Mouse (Mus musculus): ENCODE measurements around the gene Glyctk. TPM values are rescaled to one million over a fixed set of nuclear protein-coding genes. Genes with fewer than 3 reads are reported as not detected.

Glyctk gene
- polyA plus RNA-seq, 1 experiment from 2014 or later, result 8.6 TPM

- peaks cover 15% of the 10 kb centered on the region for H3K36me3 ChIP-seq (ENCODE audit: control insufficient read depth, insufficient read depth, low read length)
Observed at GRCm38 (mm10) chr9:106179964-106180363, 22.0 kb upstream of the Glyctk start.

GRCm38 (mm10) chr9:106179454-106179853 lies 21.5 kb upstream of the Glyctk start:
- Histone ChIP-seq H3K9ac (ENCODE audit: low read depth, low read length) (no peak overlapping the region), H3K4me2 (ENCODE audit: low read depth, low read length) (no peak overlapping the region), H3K9me3 (ENCODE audit: control insufficient read depth, low read length) (no peaks in the 10 kb centered on the region), H3K4me1 (ENCODE audit: control insufficient read depth, insufficient read depth, low read length) (peaks cover 19% of the 10 kb centered on the region), H3K27me3 (replicated peaks; ENCODE audit: control insufficient read depth, insufficient read depth, low read length) (no peaks in the 10 kb centered on the region), H3K4me3 (ENCODE audit: low read length) (no peak overlapping the region), H3K36me3 (ENCODE audit: control insufficient read depth, insufficient read depth, low read length) (peaks cover 10% of the 10 kb centered on the region), H3K27ac (ENCODE audit: low read length) (no peak overlapping the region)
- WGBS, result 84% methylated on average over 2 of the region's 2 CpGs
- ATAC-seq, result no peak

More at GRCm38 (mm10) chr9:106179964-106180363, 22.0 kb upstream of the Glyctk start:
- Histone ChIP-seq H3K4me1 (ENCODE audit: control insufficient read depth, insufficient read depth, low read length) (peaks cover 15% of the 10 kb centered on the region), H3K4me2 (ENCODE audit: low read depth, low read length) (no peak overlapping the region), H3K27ac (ENCODE audit: low read length) (no peak overlapping the region), H3K4me3 (ENCODE audit: low read length) (no peak overlapping the region), H3K27me3 (replicated peaks; ENCODE audit: control insufficient read depth, insufficient read depth, low read length) (no peaks in the 10 kb centered on the region), H3K9me3 (ENCODE audit: control insufficient read depth, low read length) (no peaks in the 10 kb centered on the region), H3K9ac (ENCODE audit: low read depth, low read length) (no peak overlapping the region)
- WGBS, result 92% methylated on average over 3 of the region's 3 CpGs
- ATAC-seq, result no peak

- Histone ChIP-seq H3K9ac (ENCODE audit: low read depth, low read length) (no peak overlapping the region), H3K27me3 (replicated peaks; ENCODE audit: control insufficient read depth, insufficient read depth, low read length) (no peaks in the 10 kb centered on the region), H3K27ac (ENCODE audit: low read length) (no peak overlapping the region), H3K36me3 (ENCODE audit: control insufficient read depth, insufficient read depth, low read length) (peaks cover 7% of the 10 kb centered on the region), H3K4me1 (ENCODE audit: control insufficient read depth, insufficient read depth, low read length) (peaks cover 32% of the 10 kb centered on the region), H3K4me3 (ENCODE audit: low read length) (no peak overlapping the region), H3K9me3 (ENCODE audit: control insufficient read depth, low read length) (no peaks in the 10 kb centered on the region), H3K4me2 (ENCODE audit: low read depth, low read length) (no peak overlapping the region)
- WGBS, result 89% methylated on average over 6 of the region's 6 CpGs
- no peak for ATAC-seq
Observed at GRCm38 (mm10) chr9:106177799-106178198, 19.9 kb upstream of the Glyctk start.

GRCm38 (mm10) chr9:106176769-106177168 lies 18.8 kb upstream of the Glyctk start:
- Histone ChIP-seq H3K36me3 (ENCODE audit: control insufficient read depth, insufficient read depth, low read length) (peaks cover 7% of the 10 kb centered on the region; the same call in 1 of the 2 replicates), H3K27ac (ENCODE audit: low read length) (no peak overlapping the region), H3K27me3 (replicated peaks; ENCODE audit: control insufficient read depth, insufficient read depth, low read length) (no peaks in the 10 kb centered on the region), H3K9me3 (ENCODE audit: control insufficient read depth, low read length) (no peaks in the 10 kb centered on the region), H3K4me2 (ENCODE audit: low read depth, low read length) (no peak overlapping the region), H3K4me1 (ENCODE audit: control insufficient read depth, insufficient read depth, low read length) (peaks cover 32% of the 10 kb centered on the region), H3K9ac (ENCODE audit: low read depth, low read length) (no peak overlapping the region), H3K4me3 (ENCODE audit: low read length) (no peak overlapping the region)
- WGBS, result 67% methylated on average over 5 of the region's 5 CpGs
- no peak for ATAC-seq

GRCm38 (mm10) chr9:106175552-106176200 lies 17.7 kb upstream of the Glyctk start:
- peaks cover 32% of the 10 kb centered on the region for H3K4me1 ChIP-seq (ENCODE audit: control insufficient read depth, insufficient read depth, low read length)
- H3K27ac ChIP-seq (ENCODE audit: low read length), result no peak overlapping the region
- no peak overlapping the region for H3K4me3 ChIP-seq (ENCODE audit: low read length)
- H3K4me2 ChIP-seq (ENCODE audit: low read depth, low read length), result no peak overlapping the region
- no peak for ATAC-seq
- H3K9ac ChIP-seq (ENCODE audit: low read depth, low read length), result no peak overlapping the region
- 58% methylated on average over 3 of the region's 3 CpGs for WGBS
- H3K9me3 ChIP-seq (ENCODE audit: control insufficient read depth, low read length), result no peaks in the 10 kb centered on the region
- H3K36me3 ChIP-seq (ENCODE audit: control insufficient read depth, insufficient read depth, low read length), result 0 out of 2 replicates have a peak, but pooled peaks cover 4% of the 10 kb centered on the region
- no peaks in the 10 kb centered on the region for H3K27me3 ChIP-seq (replicated peaks; ENCODE audit: control insufficient read depth, insufficient read depth, low read length)

GRCm38 (mm10) chr9:106173363-106173762 lies 15.4 kb upstream of the Glyctk start:
- Histone ChIP-seq H3K27me3 (replicated peaks; ENCODE audit: control insufficient read depth, insufficient read depth, low read length) (no peaks in the 10 kb centered on the region), H3K27ac (ENCODE audit: low read length) (no peak overlapping the region), H3K9ac (ENCODE audit: low read depth, low read length) (no peak overlapping the region), H3K4me2 (ENCODE audit: low read depth, low read length) (peak overlapping the region; percentile 56; the same call in 1 of the 2 replicates), H3K4me1 (ENCODE audit: control insufficient read depth, insufficient read depth, low read length) (peaks cover 37% of the 10 kb centered on the region), H3K36me3 (ENCODE audit: control insufficient read depth, insufficient read depth, low read length) (0 out of 2 replicates have a peak, but pooled peaks cover 4% of the 10 kb centered on the region), H3K4me3 (ENCODE audit: low read length) (peak overlapping the region; percentile 36), H3K9me3 (ENCODE audit: control insufficient read depth, low read length) (no peaks in the 10 kb centered on the region)
- WGBS, result 66% methylated on average over 2 of the region's 2 CpGs
- ATAC-seq, result no peak

- 9% methylated on average over 3 of the region's 3 CpGs for WGBS
- no peaks in the 10 kb centered on the region for H3K36me3 ChIP-seq (ENCODE audit: control insufficient read depth, insufficient read depth, low read length)
- no peak overlapping the region for H3K9ac ChIP-seq (ENCODE audit: low read depth, low read length)
Observed at GRCm38 (mm10) chr9:106172527-106172926, 14.6 kb upstream of the Glyctk start.

GRCm38 (mm10) chr9:106171346-106172158 lies 13.6 kb upstream of the Glyctk start:
- H3K4me2 ChIP-seq (ENCODE audit: low read depth, low read length), result peak overlapping the region; percentile 56
- ATAC-seq, result peak; percentile 49
- H3K27ac ChIP-seq (ENCODE audit: low read length), result peak overlapping the region; percentile 97
- under 1% methylated on average over 30 of the region's 30 CpGs for WGBS
- H3K4me1 ChIP-seq (ENCODE audit: control insufficient read depth, insufficient read depth, low read length), result peaks cover 36% of the 10 kb centered on the region
- peak overlapping the region; percentile 67 for H3K4me3 ChIP-seq (ENCODE audit: low read length)
- H3K9ac ChIP-seq (ENCODE audit: low read depth, low read length), result peak overlapping the region; percentile 86
- H3K36me3 ChIP-seq (ENCODE audit: control insufficient read depth, insufficient read depth, low read length), result no peaks in the 10 kb centered on the region
- no peaks in the 10 kb centered on the region for H3K9me3 ChIP-seq (ENCODE audit: control insufficient read depth, low read length)
- no peaks in the 10 kb centered on the region for H3K27me3 ChIP-seq (replicated peaks; ENCODE audit: control insufficient read depth, insufficient read depth, low read length)

More at GRCm38 (mm10) chr9:106172527-106172926, 14.6 kb upstream of the Glyctk start:
- Histone ChIP-seq H3K9me3 (ENCODE audit: control insufficient read depth, low read length) (no peaks in the 10 kb centered on the region), H3K4me3 (ENCODE audit: low read length) (peak overlapping the region; percentile 67), H3K4me1 (ENCODE audit: control insufficient read depth, insufficient read depth, low read length) (peaks cover 37% of the 10 kb centered on the region), H3K27me3 (replicated peaks; ENCODE audit: control insufficient read depth, insufficient read depth, low read length) (no peaks in the 10 kb centered on the region), H3K4me2 (ENCODE audit: low read depth, low read length) (peak overlapping the region; percentile 56), H3K27ac (ENCODE audit: low read length) (no peak overlapping the region)
- ATAC-seq, result no peak

- H3K9me3 ChIP-seq (ENCODE audit: control insufficient read depth, low read length), result no peaks in the 10 kb centered on the region
- H3K9ac ChIP-seq (ENCODE audit: low read depth, low read length), result peak within 1 kb of the TSS; percentile 86
- H3K27ac ChIP-seq (ENCODE audit: low read length), result peak within 1 kb of the TSS; percentile 97
- peak within 1 kb of the TSS; percentile 67 for H3K4me3 ChIP-seq (ENCODE audit: low read length)
- under 1% methylated on average over 73 of the region's 81 CpGs for WGBS
- H3K27me3 ChIP-seq (replicated peaks; ENCODE audit: control insufficient read depth, insufficient read depth, low read length), result no peaks in the 10 kb centered on the region
- no peaks in the 10 kb centered on the region for H3K36me3 ChIP-seq (ENCODE audit: control insufficient read depth, insufficient read depth, low read length)
- H3K4me2 ChIP-seq (ENCODE audit: low read depth, low read length), result peak within 1 kb of the TSS; percentile 90
- peak; percentile 92 for ATAC-seq
- H3K4me1 ChIP-seq (ENCODE audit: control insufficient read depth, insufficient read depth, low read length), result peaks cover 30% of the 10 kb centered on the region
Observed at GRCm38 (mm10) chr9:106170556-106171345, 12.8 kb upstream of the Glyctk start, which contains the start of gene Wdr82. Gene Wdr82 (plus strand): TSS chr9:106170928.

Data from intestine, embryonic 16.5 days (tissue).